ENCODE assay signal across 9 mouse cellular contexts in the genomic region with DNA sequence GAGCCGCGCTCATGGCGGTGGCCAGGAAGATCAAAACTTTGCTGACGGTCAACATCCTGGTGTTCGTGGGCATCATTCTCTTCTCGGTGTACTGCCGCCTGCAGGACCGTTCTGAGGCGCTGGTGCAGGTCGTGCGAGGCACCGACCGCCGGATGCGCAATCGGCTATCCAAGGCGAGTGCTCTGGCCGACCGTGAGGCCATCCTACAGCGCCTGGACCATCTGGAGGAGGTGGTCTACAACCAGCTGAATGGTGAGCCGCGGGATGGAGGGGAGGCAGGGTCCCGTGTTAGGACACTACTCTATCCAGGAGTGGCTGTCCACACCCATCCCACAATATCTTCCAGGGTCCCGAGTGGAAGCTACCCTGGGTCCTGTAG. TPM values are rescaled to one million over a fixed set of nuclear protein-coding genes. Genes with fewer than 3 reads are reported as not detected.
DNase-seq lines count a peak whose midpoint lies in the region; ATAC-seq and TF ChIP-seq lines count a peak whose summit lies in the region.
"Had no signal": no experiment of that assay in that cellular context is flagged by ENCODE, and none has a peak within 500 bp of the region (broad histone marks: within the 10 kb centered on the region; RNA-seq: fewer than 3 reads in every experiment).

No protein-coding gene starts in this region.

- WGBS in heart, embryonic 13.5 days, result 3% methylated on average over 24 of the region's 24 CpGs
- under 1% methylated on average over 24 of the region's 24 CpGs for WGBS in cerebellum, adult 2 months
- WGBS in hindbrain, embryonic 11.5 days, result 2% methylated on average over 24 of the region's 24 CpGs
- 2% methylated on average over 24 of the region's 24 CpGs for WGBS in midbrain, embryonic 12.5 days

- peak overlapping the region; percentile 68 for H3K4me2 ChIP-seq in heart, embryonic 13.5 days
- H3K4me2 ChIP-seq in hindbrain, embryonic 11.5 days (replicated peaks; ENCODE audit: low read depth, low read length), result peak overlapping the region; percentile 81
- peak overlapping the region; percentile 64 for H3K4me2 ChIP-seq in midbrain, embryonic 12.5 days (replicated peaks)

- peak overlapping the region; percentile 46; the same call in 1 of the 2 replicates for H3K4me3 ChIP-seq in heart, embryonic 13.5 days
- H3K4me3 ChIP-seq in cerebellum, adult 2 months (replicated peaks; ENCODE audit: insufficient read depth, low read depth, low read length), result peak overlapping the region; percentile 98
- peak overlapping the region; percentile 48 for H3K4me3 ChIP-seq in hindbrain, embryonic 11.5 days (ENCODE audit: low read depth, low read length)
- H3K4me3 ChIP-seq in midbrain, embryonic 12.5 days, result peak overlapping the region; percentile 50

- TF ChIP-seq CTCF in cerebellum, adult 2 months (IDR thresholded peaks at IDR 0.05; ENCODE audit: borderline replicate concordance, insufficient read depth, low read depth, low read length), result no peak

- DNase-seq in heart, postnatal 4 days, result no peak
- peak; percentile 54 to 65 for DNase-seq in cerebellum, adult 2 months
- no peak for DNase-seq in hindbrain, embryonic 11.5 days (ENCODE audit: low spot score)
- no peak for DNase-seq in natural killer cell, adult 2 months (ENCODE audit: low spot score in 2 of 2)
- DNase-seq in left cerebral cortex, adult 9 months (ENCODE audit: low spot score in 2 of 2), result no peak

- ATAC-seq in heart, embryonic 13.5 days (ENCODE audit: extremely low read depth, insufficient number of reproducible peaks, low FRiP score, low TSS enrichment), result no peak
- peak; percentile 40 for ATAC-seq in hindbrain, embryonic 11.5 days (ENCODE audit: low FRiP score)
- 0 out of 2 replicates have a peak, but pooled peaks have one; percentile 27 for ATAC-seq in midbrain, embryonic 12.5 days (ENCODE audit: low FRiP score, low read depth)
- ATAC-seq in megakaryocyte-erythroid progenitor cell, adult 5-6 weeks (replicated peaks; ENCODE audit: low FRiP score, low TSS enrichment, poor library complexity, severe bottlenecking), result no peak

- H3K4me1 ChIP-seq in heart, embryonic 13.5 days, result peaks cover 4% of the 10 kb centered on the region
- peaks cover 29% of the 10 kb centered on the region for H3K4me1 ChIP-seq in cerebellum, adult 2 months (ENCODE audit: control insufficient read depth, insufficient read depth, low read length)
- no peaks in the 10 kb centered on the region; the same call in 1 of the 2 replicates for H3K4me1 ChIP-seq in hindbrain, embryonic 11.5 days (replicated peaks; ENCODE audit: control insufficient read depth, insufficient read depth, low read length)
- H3K4me1 ChIP-seq in midbrain, embryonic 12.5 days, result peaks cover 11% of the 10 kb centered on the region; the same call in 1 of the 2 replicates

- no peak for TF ChIP-seq POLR2A in cerebellum, adult 2 months (IDR thresholded peaks at IDR 0.05; ENCODE audit: borderline replicate concordance, insufficient read depth, low read length)

- no peak overlapping the region for H3K9ac ChIP-seq in heart, embryonic 13.5 days
- peak overlapping the region; percentile 53 for H3K9ac ChIP-seq in hindbrain, embryonic 11.5 days (ENCODE audit: low read depth, low read length)
- H3K9ac ChIP-seq in midbrain, embryonic 12.5 days (replicated peaks), result peak overlapping the region; percentile 49

- H3K27ac ChIP-seq in heart, embryonic 13.5 days (replicated peaks), result no peak overlapping the region
- H3K27ac ChIP-seq in cerebellum, adult 2 months (ENCODE audit: insufficient read depth, low read length), result peak overlapping the region; percentile 92
- peak overlapping the region; percentile 17; the same call in 1 of the 2 replicates for H3K27ac ChIP-seq in hindbrain, embryonic 11.5 days (ENCODE audit: low read depth, low read length)
- peak overlapping the region; percentile 35; the same call in 1 of the 2 replicates for H3K27ac ChIP-seq in midbrain, embryonic 12.5 days (replicated peaks)

- peaks cover 98% of the 10 kb centered on the region for H3K27me3 ChIP-seq in heart, embryonic 13.5 days (replicated peaks)
- no peaks in the 10 kb centered on the region for H3K27me3 ChIP-seq in cerebellum, adult 2 months (ENCODE audit: control insufficient read depth, insufficient read depth, low read length)
- peaks cover 32% of the 10 kb centered on the region for H3K27me3 ChIP-seq in hindbrain, embryonic 11.5 days (ENCODE audit: control insufficient read depth, insufficient read depth, low read length)
- H3K27me3 ChIP-seq in midbrain, embryonic 12.5 days, result peaks cover 58% of the 10 kb centered on the region

- no peaks in the 10 kb centered on the region for H3K36me3 ChIP-seq in heart, embryonic 13.5 days
- no peaks in the 10 kb centered on the region for H3K36me3 ChIP-seq in hindbrain, embryonic 11.5 days (ENCODE audit: control insufficient read depth, insufficient read depth, low read length)
- H3K36me3 ChIP-seq in midbrain, embryonic 12.5 days, result no peaks in the 10 kb centered on the region

- H3K9me3 ChIP-seq in heart, embryonic 13.5 days, result no peaks in the 10 kb centered on the region
- H3K9me3 ChIP-seq in hindbrain, embryonic 11.5 days (ENCODE audit: control insufficient read depth, low read length), result no peaks in the 10 kb centered on the region
- H3K9me3 ChIP-seq in midbrain, embryonic 12.5 days, result no peaks in the 10 kb centered on the region

RNA-seq across cellular contexts. Expression of a gene that starts 0.5 kb away (rescaled TPM):
- not detected in 2 replicates for polyA plus RNA-seq in heart, embryonic 13.5 days (2015; fragmentation: Nextera tagmentation; extraction: Ambion mirVana)
- not detected for total RNA-seq in heart, postnatal 4 days (2021)
- polyA plus RNA-seq in cerebellum, adult 2 months (2012; rRNA removed), result 102 and 107 TPM in 2 replicates
- polyA plus RNA-seq in hindbrain, embryonic 11.5 days (2014; fragmentation: Nextera tagmentation; extraction: Ambion mirVana), result 4.3 and 4.6 TPM in 2 replicates
- polyA plus RNA-seq in midbrain, embryonic 12.5 days (2016; fragmentation: Nextera tagmentation; extraction: Ambion mirVana), result 8.4 and 10.9 TPM in 2 replicates
- not detected in 2 replicates for total RNA-seq in megakaryocyte-erythroid progenitor cell, adult 5-6 weeks (2014; fragmentation: Nextera tagmentation)
- total RNA-seq in megakaryocyte-erythroid progenitor cell, adult 5-6 weeks (2017), result not detected in 2 replicates
- total RNA-seq: granulocyte monocyte progenitor cell, adult 5-6 weeks had no signal

Comparison
In these comparisons a context has a peak if more than half of its experiments do, and no peak if none do; other contexts are left out.
1. ATAC-seq: peak in hindbrain, embryonic 11.5 days (single experiment) and midbrain, embryonic 12.5 days (single experiment); none in heart, embryonic 13.5 days (single experiment) and megakaryocyte-erythroid progenitor cell, adult 5-6 weeks (single experiment).
2. H3K4me3 ChIP-seq: peak in every context shown above with its lines; median percentile 98 in cerebellum, adult 2 months; 50 in midbrain, embryonic 12.5 days; 48 in hindbrain, embryonic 11.5 days; 46 in heart, embryonic 13.5 days.
3. DNase-seq: peak in cerebellum, adult 2 months (2 of 2); none in heart, postnatal 4 days (single experiment), hindbrain, embryonic 11.5 days (single experiment), natural killer cell, adult 2 months (0 of 2) and left cerebral cortex, adult 9 months (0 of 2).
4. Peak in every context shown above with its lines, with median percentiles within 50 percentile points of each other: H3K4me2 ChIP-seq.